Mouse (Mus musculus) stomach, postnatal 0 days (tissue): ENCODE data around the gene Crk.
A peak's percentile ranks its signal among the peaks of the same experiment; 100 is the strongest.

ENCODE experiments used
- CTCF ChIP-seq: IDR thresholded peaks from 2 replicates; pipeline ENCODE4 v1.5.1; 2016; ENCODE audit warnings: antibody characterized with exemption, low read depth, mild to moderate bottlenecking, moderate library complexity
- EP300 ChIP-seq: optimal IDR thresholded peaks from 2 replicates; pipeline ENCODE3; 2016; ENCODE audit warnings: antibody characterized with exemption

DNA sequence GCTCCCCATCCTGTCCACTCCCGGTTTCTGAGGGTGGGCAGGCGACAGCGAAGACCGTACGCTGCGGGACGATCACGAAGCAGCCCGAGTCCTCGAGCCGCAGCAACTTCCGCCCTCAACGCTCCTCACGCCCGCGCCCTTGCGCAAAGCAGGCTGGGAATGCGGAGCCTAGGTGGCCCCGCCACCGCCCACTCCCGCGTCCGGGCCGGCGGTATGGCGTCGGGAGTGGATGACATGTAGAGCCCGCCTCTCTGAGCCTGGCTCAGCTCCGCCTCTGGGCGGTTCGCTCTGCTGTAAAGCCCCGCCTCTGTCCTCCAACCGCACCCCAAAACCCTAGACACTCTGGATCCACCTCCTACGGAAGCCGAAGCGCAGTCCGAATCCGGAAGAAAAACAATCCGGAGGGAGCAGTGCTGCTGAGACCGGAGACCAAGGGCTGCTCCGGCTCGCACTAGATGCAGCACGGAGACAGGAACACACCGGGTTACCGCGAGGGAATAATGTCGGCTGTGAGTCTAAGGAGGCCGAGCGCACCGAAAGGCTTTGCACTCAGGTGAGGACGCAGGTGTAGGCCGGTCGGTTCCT is 48.3 kb upstream of the Crk start, which contains the start of gene Inpp5k:
- peak; percentile 13; the same call in 1 of the 2 replicates for TF ChIP-seq CTCF
- no peak for TF ChIP-seq EP300
